Mouse (Mus musculus) heart, postnatal 4 days (tissue): Measurements from ENCODE around the gene Rassf1. TPM values are rescaled to one million over a fixed set of nuclear protein-coding genes. Genes with fewer than 3 reads are reported as not detected.
"Not testable (repeated sequence)": the region's sequence is repeated elsewhere in the genome, so short reads cannot be mapped to it uniquely, and the experiment has no call there.

Source experiments
- DNase-seq: peaks from one replicate; pipeline ENCODE4 v3.0.0; 2021
- total RNA-seq, 2 experiments: library from RNA; stranded (reverse); gene quantifications; 2 replicates each; pipeline ENCODE4 v1.2.3; 2021

The Rassf1 gene
- total RNA-seq, 2 experiments from 2014 or later: 38.8 to 39.4 TPM

DNA sequence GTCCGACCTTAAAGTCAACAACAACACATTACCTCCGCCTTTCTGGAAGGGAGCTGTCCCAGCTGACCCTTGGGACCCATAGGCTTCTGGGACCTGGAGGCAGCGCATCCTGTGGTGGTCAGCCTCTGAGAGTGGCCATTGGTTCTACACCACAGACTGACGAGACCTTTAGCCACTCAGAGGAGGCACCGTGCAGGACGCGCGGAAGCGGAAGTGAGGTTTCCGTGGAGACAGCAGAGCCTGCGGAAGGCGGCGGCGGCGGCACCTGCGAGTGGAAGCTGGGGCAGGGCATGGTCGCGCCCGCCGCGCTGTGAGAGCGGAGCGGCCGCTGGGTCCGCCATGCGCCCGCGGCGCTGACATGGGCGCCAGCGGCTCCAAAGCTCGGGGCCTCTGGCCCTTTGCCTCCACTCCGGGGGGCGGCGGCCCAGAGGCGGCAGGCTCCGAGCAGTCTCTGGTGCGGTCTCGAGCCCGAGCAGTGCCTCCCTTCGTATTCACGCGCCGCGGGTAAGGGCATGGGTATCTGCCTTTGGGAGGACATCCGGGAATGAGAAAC is 11.8 kb downstream of the Rassf1 start, which contains the start of gene Tusc2:
Tusc2 (plus strand) TSS at position 227 of the 553 bp plus-strand sequence.
- peak; percentile 95 for DNase-seq

DNA sequence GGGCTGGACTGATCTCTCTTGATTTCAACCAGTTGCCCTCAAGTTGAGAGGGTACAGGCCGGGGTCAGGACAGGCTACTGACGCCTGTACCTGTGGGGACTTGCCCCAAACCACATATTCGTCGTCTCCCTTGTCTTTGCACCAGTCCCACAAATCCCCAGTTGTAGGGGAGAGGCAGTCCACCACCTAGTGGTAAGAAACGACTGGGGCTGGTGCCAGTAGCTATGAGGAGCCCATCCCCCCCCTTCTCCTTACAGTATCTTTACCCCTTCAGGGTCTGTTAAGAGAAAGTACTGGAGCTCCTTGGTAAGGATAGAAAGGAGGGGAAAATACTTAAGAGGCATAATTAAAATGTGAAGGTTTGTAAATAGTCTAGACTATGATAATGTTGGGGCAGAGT is 14.2 kb downstream of the Rassf1 start:
- DNase-seq: not testable (repeated sequence)

DNA sequence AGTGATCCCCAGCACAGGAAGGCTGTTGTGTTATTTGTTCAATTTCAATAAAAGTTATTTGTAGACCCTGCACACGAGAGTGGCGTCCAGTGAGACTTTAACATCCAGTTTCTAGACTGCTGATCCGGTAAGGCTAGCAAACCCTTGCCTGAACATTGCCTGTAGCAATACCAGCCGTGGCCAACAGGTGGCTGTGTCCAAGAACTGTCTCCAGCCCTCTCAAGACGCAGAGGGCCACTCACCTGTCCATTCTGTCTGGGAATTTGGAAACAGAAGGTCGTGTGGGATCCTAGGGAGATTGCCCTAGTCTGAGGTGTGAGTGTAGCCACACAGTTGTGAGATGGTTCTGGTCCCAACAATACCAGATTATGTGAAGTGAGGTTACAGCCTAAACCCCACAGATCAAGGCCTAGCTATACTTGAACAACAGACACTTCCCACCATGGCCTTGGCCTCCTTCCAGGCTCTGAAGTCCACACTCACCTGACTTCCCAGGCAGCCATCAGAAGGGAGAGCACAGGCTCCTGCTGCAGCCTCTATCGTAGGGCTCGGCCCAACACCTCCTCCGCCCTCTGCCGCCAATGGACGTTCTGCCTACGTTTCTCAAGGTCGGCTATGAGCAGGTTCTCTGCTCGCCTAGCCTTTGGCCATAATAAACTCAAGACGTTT is 14.8 kb downstream of the Rassf1 start:
- peak; percentile 92 for DNase-seq

DNA sequence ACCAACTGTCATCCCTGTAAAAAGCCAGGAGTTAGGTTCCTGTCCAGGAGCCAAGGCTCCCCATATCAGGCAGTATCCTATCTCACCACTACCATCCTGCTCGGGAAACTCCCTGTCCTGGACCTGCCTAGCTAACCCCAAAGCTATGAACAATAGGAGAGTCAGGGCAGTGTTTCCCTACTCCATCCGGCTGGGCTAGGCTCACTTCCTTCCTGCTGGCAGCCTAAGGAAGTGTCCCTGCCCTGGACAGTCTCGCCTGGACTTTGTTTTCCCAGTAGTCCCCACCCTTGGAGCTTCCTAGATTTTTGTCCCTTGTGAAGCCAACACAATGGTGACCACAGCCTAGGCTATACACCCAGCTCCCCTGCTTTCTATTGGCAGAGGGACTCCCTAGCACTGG is 15.5 kb downstream of the Rassf1 start:
- DNase-seq: peak; percentile 60

DNA sequence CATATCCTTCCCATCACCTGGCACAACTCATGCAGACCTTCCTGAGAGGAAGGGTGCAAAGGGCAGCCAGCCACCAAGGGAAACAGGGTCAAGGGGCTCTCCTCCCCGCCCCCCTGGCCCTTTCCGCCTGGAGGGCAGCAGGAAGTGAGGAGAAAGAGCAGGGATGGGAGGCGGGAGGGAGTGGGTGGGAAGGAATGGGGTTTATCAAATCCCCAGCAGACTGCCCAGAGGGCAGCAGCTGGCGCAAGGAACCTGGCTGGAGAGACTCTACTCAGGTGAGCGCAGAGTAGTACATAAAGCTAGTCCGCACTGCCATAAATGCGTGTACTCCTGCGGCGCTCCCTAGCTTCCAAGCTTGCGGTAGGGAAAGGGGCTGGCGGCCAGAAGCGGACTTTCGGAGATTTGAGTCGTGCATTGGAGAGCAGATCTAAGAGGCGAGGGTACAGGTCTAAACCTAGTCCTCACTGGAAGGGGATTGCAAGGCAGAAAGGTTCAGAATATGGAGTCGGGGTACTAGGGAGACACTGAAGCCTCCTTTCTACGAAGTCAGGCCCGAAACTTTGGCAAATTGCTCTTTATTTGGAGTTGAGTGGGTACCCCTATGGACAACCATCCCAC is 16.5 kb downstream of the Rassf1 start, which contains the start of gene Hyal2:
Hyal2 (plus strand) TSS at position 244 of the 618 bp plus-strand sequence.
- DNase-seq: peak; percentile 42

DNA sequence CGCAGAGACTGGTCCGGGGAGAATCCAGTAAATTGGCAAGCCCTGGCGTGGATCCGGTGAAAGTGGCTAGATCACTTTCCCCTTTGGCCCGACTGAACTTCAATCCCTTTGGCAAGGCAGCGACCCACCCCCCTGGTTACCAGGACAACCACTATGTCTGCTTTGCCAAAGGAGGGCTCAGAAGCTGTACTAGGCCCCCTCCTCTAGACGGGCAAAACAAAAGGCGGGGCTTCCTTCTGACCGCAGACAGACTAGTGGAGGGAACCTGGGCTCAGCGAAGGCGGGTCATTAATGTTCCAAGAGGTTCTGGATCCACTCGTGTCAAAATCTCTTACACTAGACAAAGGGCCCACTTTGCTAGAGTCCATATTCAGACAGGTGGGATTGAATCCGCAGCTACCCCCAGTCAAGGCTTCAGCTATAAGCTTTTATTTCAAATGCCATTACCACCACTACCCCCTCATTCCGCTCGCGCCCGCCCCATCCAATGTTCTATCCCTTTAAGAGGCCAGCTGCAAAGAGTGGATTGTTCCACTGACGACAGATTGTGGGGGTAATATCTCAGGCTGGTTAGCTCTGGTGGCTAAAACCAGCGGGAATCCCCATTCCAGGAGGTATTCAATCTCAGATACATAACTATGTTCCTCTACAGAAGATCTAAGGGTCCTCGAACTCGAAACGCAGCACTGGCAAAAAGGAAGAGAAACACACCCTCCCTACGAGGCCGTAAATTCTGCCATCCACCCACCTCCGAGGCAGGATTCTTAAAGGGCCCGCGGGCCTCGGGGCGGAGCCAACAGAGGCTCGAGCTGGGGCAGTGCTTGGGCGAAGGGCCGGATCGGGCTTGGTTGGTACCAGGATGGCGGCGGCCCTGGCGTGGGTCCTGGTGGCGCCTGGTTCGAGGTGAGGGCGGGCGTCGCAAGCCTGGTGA is 17.2 kb downstream of the Rassf1 start:
- peak; percentile 88 for DNase-seq

DNA sequence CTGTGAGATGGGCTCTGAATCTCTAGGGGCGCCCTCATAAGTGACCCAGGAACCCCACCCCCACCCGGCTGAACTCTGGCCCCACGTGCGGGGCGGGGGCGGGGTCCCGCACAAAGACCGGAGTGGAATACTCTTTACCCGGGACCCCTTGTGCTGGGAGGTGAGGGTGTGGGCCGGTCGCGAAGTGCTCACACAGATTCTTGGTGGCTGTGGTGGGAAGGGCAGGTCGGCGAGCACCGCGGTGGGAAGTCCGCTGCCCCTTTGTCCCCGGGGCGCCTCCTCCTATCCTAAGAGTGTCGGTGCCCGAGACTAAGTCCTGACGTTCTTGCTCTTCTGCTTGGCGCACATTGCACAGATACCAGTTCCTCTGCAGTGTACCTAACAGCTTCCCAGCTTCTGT is 17.9 kb downstream of the Rassf1 start:
- no peak for DNase-seq

DNA sequence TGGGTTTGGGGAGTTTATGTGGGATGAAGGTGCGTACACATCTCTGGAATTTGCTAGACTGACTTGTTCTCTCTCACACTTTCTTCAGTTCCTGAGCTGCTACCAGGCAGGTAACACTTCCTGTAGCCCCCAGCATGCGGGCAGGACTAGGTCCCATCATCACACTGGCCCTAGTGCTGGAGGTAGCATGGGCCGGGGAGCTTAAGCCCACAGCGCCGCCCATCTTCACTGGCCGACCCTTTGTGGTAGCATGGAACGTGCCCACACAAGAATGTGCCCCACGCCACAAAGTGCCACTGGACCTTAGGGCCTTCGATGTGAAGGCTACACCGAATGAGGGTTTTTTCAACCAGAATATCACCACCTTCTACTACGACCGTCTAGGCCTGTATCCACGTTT is 18.7 kb downstream of the Rassf1 start:
- DNase-seq: no peak

DNA sequence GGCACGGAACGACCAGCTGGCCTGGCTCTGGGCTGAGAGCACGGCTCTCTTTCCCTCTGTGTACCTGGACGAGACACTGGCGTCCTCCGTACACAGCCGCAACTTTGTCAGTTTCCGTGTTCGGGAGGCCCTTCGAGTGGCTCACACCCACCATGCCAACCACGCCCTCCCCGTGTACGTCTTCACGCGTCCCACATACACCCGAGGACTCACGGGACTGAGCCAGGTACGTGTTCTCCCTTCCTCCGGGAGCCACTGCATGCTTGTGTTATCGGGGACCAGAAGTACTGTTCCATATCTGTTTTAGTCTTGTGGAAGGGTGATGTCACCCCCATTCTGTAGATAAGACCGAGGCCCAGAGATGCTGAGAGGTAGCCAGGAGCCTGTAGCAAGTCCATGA is 19.5 kb downstream of the Rassf1 start:
- no peak for DNase-seq

DNA sequence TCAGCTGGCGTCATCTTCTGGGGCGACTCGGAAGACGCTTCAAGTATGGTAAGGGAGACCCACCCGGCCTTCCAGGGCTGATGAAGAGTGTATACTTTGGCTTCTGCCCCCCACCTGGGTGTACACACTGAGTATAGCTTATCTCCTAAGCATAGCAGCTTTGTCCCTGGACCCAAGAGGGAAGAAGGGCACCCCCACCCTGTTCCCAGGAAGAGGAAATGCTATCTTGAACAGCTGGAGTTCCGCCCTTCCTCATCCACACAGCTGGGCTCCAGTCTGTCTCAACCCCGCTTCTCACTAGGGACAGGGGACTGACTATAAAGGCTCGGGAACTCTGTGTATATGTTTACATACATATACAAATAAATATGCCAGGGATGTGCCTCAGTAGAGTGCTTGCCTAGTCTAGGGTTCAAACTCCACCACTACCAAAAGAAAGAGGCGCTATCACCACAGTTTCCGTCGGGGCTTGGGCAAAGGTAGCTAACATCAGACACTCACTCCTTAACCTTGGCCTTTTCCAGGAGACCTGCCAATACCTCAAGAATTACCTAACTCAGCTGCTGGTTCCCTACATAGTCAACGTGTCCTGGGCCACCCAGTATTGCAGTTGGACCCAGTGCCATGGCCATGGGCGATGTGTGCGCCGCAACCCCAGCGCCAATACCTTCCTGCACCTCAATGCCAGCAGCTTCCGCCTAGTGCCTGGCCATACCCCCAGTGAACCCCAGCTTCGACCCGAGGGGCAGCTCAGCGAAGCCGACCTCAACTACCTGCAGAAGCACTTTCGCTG is 20.4 kb downstream of the Rassf1 start:
- no peak for DNase-seq

DNA sequence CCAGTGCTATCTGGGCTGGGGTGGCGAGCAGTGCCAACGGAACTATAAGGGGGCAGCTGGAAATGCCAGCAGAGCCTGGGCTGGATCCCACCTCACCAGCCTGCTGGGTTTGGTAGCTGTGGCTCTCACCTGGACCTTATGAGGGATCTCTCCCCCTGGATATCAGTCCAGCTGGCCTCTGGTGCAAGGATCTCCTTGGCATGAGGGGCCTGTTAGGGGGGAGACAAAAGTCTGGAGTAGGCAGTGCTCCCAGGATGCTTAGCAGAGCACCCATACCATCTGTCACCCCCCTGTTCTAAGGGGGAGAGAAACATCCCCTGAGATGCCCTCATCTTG is 20.9 kb downstream of the Rassf1 start:
- no peak for DNase-seq

DNA sequence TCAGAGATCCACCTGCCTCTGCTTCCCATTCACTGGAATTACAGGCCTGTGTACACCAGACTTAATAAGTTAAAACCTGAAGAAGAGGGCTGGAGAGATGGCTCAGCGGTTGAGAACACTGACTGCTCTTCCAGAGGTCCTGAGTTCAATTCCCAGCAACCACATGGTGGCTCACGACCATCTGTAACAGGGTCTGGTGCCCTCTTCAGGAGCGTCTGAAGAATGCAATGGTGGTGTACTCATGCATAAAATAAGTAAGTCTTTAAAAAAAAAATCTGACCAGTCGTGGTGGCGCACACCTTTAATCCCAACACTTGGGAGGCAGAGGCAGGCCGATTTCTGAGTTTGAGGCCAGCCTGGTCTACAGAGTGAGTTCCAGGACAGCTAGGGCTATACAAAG is 22.4 kb downstream of the Rassf1 start:
- DNase-seq: not testable (repeated sequence)

DNA sequence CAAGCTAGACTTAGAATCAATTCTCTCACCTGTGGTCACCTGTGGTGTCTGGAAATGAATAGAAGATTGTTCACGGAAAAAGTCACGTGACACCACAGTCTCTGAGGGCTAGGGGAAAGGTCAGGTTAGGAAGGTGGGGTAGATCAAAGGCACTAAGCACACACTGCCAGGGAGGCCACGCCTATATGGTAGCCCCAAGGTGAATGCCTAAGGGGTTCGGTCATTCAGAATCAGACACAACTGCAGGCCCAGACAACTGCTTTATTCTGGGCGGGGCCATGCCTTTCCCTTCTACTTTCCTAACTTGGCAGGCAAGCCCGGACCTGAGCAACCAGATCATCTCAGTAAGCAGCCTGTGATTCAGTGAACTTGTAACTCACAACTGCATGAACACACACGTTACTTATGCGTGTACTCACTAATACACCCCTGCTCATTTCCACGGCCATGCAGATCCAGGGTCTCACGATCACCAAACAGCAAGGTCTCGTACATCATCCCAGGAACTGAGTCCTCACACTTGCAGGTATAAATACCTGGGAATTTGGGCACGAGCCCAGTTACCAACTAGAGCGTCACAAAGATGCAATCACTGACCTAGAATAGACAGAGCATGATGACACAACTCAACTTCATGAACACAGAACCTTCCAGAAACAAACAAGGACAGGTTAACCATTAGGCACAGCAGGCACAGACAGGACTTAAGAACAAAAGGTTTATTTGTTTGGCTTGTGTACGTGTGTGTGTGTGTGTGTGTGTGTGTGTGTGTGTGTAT is 24.4 kb downstream of the Rassf1 start:
- DNase-seq: no peak

DNA sequence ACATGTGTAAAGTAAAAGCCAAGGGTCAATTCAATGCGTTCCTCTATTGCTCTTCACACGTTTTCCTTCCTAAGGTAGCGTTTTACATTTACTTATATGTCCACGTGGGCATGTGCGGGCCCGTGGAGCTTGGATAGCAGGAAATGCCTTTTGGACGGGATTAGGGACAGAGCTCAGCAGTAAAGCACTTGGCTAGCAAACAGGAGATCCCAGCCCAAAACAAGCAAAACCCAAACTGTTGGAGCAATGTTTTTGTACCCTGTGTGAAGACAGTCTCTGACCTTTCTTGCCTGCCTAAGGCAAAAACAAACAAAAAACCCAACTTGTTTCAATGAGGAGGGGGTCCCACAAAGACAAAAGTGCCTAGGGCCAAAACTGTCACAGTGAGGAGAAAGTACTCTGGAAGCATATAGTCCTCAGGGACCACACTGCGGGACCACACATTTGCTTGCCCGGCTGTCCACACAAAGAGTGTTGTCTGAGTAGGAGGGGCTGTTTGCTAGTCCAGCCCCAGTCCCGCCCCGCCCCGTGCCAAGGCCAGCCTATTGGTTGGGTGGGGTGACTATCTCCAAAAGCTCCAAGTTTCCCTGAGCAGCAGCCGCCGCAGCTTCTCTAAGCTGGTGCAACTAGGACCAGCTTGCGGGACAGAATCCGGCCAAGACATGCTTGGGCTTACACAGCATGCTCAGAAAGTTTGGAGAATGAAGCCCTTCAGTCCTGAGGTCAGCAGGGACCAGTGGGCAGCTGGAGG is 25.2 kb downstream of the Rassf1 start, which contains the start of gene Hyal1:
Hyal1 (plus strand) TSS at position 571 of the 751 bp plus-strand sequence.
- DNase-seq: peak; percentile 88

DNA sequence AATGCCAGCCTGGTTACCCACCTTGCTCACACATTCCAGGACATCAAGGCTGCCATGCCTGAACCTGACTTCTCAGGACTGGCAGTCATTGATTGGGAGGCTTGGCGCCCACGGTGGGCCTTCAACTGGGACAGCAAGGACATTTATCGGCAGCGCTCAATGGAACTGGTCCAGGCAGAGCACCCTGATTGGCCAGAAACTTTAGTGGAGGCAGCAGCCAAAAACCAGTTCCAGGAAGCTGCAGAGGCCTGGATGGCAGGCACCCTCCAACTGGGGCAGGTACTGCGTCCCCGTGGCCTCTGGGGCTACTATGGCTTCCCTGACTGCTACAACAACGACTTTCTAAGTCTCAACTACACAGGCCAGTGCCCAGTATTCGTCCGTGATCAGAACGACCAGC is 26.5 kb downstream of the Rassf1 start:
- no peak for DNase-seq

DNA sequence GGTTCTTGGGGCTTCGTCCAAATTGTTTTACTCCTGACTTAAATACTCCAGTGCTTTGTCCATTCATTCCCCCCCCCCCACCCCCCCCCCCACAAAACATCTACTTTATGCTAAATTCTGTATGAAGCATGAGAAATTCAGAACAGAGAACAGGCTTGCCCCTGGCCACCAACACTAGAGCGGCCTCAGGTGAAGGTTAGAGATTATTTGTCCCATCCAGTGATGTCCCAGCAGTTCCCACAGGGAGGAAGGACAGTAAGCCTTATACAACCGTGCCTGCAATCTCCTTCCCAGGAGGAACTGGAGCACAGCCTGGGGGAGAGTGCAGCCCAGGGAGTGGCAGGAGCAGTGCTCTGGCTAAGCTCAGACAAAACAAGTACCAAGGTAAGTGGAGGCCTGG is 27.2 kb downstream of the Rassf1 start, which contains the start of gene Naa80:
Naa80 (plus strand) TSS at position 301 of the 400 bp plus-strand sequence.
- no peak for DNase-seq

DNA sequence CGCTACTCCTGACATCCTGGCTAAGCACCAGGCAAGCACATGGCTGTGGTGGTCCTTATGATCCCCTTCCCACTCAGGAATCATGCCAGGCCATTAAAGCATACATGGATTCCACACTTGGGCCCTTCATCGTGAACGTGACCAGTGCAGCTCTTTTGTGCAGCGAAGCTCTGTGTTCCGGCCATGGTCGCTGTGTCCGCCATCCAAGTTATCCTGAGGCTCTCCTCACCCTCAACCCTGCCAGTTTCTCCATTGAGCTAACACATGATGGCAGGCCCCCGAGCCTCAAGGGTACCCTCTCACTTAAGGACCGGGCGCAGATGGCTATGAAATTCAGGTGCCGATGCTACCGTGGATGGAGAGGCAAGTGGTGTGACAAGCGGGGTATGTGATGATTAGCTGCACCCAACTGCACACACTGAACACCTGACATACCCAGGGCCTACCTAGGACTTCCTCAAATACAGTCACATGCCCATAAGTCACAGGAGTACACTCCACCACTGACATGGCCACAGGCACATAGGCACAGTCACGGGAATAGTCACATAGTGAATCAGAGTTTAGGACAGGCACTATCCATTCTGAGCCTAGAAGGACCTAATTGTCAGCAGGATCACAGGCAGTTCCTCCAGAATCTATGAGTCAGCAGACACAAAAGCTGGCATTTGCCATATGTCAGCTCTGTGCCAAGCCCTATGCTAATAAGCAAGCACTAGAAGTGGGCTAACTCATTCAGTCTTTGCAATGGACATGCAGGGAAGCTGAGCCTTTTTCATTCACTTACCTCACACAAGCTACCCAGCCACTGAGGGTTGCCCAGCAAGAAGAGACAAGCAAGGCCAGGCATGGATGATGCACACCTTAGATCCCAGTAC is 27.9 kb downstream of the Rassf1 start:
- DNase-seq: no peak

DNA sequence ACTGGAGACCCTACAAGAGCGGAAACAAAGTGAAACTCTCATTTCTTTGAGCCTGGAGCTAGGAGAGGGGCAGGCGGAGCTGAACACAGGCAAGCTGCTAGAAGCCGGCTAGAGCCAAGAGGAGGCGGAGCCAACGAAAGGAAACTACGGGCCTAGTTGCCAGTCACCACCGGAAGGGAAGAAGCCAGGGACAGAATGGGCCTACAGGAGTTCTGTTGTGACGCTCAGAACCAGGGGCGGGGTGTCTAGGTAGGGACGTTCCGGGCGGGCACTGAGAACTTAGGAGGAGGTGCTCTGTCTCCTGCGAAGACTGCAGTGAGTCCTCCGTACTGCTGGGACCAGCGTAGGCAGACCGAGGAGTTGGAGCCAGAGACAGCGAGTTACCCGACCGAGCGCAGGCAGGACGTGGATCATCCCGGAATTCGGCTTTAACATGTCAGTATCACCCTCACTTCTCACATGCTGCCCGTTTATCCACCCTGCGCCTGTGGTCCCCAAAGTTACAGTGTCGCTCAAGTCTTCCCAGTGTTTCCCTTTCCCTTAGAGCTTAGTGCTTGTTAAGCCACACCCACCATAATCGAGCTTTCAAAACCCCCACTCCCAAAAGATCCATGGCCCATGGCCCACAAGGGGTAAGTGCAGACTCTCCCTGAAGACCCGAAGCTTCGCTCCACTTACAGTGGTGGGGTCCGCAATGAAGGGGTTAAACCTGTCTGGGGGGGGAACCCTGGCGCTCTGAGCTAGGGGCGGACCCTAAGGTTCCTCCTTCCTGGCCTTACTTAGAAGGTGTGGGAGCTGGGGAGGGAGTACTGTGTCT is 29.4 kb downstream of the Rassf1 start, which contains the start of gene Hyal3:
Hyal3 (plus strand) TSS at position 318 of the 817 bp plus-strand sequence.
- DNase-seq: peak; percentile 91
